Mouse (Mus musculus): ENCODE data around the gene Abcb6. TPM values are rescaled to one million over a fixed set of nuclear protein-coding genes. Genes with fewer than 3 reads are reported as not detected.

Abcb6 gene
- polyA plus RNA-seq, 1 experiment from 2014 or later, result 27.7 TPM

DNA sequence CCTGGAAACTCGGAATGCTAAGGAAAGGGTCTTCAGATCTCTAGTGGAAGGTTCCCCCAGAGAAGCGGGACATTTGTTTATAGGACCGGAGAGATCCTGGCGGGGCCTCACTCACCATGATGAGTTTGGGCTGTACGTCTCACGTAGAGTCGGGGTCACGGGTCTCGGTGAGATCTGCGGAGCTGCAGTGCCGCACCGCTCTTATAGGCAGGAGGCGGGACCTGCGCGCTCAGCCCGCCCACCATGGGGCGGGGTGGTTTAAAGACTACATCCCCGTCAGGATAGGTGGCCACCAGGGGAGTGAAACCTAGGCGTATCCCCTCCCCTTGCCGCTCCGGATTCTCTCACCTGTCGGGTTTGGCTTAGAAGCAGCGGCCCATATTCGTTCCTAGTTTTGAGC, 38.9 kb upstream of the Abcb6 start:
- Histone ChIP-seq H3K27ac (ENCODE audit: low read length) (peak overlapping the region; percentile 81), H3K36me3 (ENCODE audit: control insufficient read depth, insufficient read depth, low read length) (peaks cover 4% of the 10 kb centered on the region; the same call in 1 of the 2 replicates), H3K27me3 (ENCODE audit: control insufficient read depth, insufficient read depth, low read length) (peaks cover 3% of the 10 kb centered on the region; the same call in 1 of the 2 replicates), H3K9ac (ENCODE audit: low read length) (peak overlapping the region; percentile 77), H3K4me2 (ENCODE audit: low read depth, low read length) (peak overlapping the region; percentile 90), H3K9me3 (replicated peaks; ENCODE audit: control insufficient read depth, low read length) (no peaks in the 10 kb centered on the region), H3K4me3 (replicated peaks; ENCODE audit: low read length) (peak overlapping the region; percentile 66), H3K4me1 (ENCODE audit: control insufficient read depth, insufficient read depth, low read length) (peaks cover 10% of the 10 kb centered on the region)
- WGBS, result under 1% methylated on average over 24 of the region's 24 CpGs
- peak; percentile 91 for ATAC-seq (ENCODE audit: insufficient read depth, low FRiP score)

DNA sequence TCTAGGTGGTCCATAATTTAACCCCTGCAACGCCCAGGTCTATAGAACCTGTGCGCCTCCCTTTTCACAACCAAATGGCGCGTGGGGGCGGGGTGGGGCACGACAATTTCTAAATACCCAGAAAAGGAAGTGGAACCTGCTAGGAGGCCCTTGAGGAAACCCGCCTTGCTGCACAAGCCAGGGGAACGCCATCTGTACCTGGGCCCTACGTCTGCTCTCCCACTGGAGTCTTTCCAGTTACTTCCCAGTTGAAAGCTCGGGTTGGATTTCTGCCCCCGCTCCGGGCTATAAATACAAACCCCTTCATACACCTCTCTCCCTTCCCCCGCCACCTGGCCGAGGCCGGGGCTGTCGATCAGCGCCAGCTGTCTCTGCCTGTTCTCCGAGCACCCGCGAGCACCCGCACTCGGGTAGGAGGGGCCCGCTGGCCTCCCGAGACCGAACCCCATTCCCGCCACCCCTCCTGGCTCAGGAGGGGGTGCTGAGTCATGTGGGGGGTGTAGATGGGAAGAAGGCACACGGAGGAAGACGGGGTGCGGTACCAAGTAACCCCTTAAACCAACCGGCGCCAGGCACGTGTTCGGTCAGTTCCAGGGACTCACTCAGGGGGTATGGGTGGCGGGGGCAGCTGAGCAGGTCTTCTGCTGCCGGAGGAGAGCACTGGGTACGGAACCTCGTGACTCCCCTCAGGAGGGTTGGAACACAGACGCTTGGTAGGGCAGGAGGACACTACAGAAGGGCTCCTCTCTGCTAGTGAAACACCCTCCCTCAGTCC, 38.2 kb upstream of the Abcb6 start:
- H3K9me3 ChIP-seq (replicated peaks; ENCODE audit: control insufficient read depth, low read length), result no peaks in the 10 kb centered on the region
- peak overlapping the region; percentile 66 for H3K4me3 ChIP-seq (replicated peaks; ENCODE audit: low read length)
- H3K36me3 ChIP-seq (ENCODE audit: control insufficient read depth, insufficient read depth, low read length), result peaks cover 6% of the 10 kb centered on the region
- peaks cover 3% of the 10 kb centered on the region; the same call in 1 of the 2 replicates for H3K27me3 ChIP-seq (ENCODE audit: control insufficient read depth, insufficient read depth, low read length)
- H3K27ac ChIP-seq (ENCODE audit: low read length), result peak overlapping the region; percentile 81
- H3K4me1 ChIP-seq (ENCODE audit: control insufficient read depth, insufficient read depth, low read length), result peaks cover 14% of the 10 kb centered on the region
- H3K9ac ChIP-seq (ENCODE audit: low read length), result peak overlapping the region; percentile 77
- 1% methylated on average over 38 of the region's 38 CpGs for WGBS
- 0 out of 2 replicates have a peak, but pooled peaks have one; percentile 7 for ATAC-seq (ENCODE audit: insufficient read depth, low FRiP score)
- peak overlapping the region; percentile 90 for H3K4me2 ChIP-seq (ENCODE audit: low read depth, low read length)

DNA sequence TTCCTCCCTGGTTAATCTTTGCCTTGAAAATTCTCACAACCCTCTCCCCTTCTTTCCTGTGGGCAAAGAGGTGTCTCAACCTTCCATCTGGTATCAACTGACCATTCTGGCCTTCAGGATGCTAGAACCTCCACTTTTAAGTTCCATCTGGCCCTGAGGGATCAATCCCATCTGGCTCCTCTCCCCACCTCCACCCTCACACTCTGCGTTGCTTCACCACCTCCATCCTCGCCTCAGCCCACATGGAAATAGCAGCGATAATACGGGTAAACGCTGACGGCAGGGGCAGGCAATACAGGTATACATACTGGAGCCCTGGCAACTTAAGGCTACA, 37.7 kb upstream of the Abcb6 start:
- 2% methylated on average over 6 of the region's 6 CpGs for WGBS
- peaks cover 18% of the 10 kb centered on the region for H3K4me1 ChIP-seq (ENCODE audit: control insufficient read depth, insufficient read depth, low read length)
- peak overlapping the region; percentile 81 for H3K27ac ChIP-seq (ENCODE audit: low read length)
- peaks cover 3% of the 10 kb centered on the region; the same call in 1 of the 2 replicates for H3K27me3 ChIP-seq (ENCODE audit: control insufficient read depth, insufficient read depth, low read length)
- H3K36me3 ChIP-seq (ENCODE audit: control insufficient read depth, insufficient read depth, low read length), result peaks cover 9% of the 10 kb centered on the region
- H3K9me3 ChIP-seq (replicated peaks; ENCODE audit: control insufficient read depth, low read length), result no peaks in the 10 kb centered on the region
- H3K9ac ChIP-seq (ENCODE audit: low read length), result peak overlapping the region; percentile 77
- no peak for ATAC-seq (ENCODE audit: insufficient read depth, low FRiP score)
- H3K4me3 ChIP-seq (replicated peaks; ENCODE audit: low read length), result peak overlapping the region; percentile 66
- peak overlapping the region; percentile 90 for H3K4me2 ChIP-seq (ENCODE audit: low read depth, low read length)

DNA sequence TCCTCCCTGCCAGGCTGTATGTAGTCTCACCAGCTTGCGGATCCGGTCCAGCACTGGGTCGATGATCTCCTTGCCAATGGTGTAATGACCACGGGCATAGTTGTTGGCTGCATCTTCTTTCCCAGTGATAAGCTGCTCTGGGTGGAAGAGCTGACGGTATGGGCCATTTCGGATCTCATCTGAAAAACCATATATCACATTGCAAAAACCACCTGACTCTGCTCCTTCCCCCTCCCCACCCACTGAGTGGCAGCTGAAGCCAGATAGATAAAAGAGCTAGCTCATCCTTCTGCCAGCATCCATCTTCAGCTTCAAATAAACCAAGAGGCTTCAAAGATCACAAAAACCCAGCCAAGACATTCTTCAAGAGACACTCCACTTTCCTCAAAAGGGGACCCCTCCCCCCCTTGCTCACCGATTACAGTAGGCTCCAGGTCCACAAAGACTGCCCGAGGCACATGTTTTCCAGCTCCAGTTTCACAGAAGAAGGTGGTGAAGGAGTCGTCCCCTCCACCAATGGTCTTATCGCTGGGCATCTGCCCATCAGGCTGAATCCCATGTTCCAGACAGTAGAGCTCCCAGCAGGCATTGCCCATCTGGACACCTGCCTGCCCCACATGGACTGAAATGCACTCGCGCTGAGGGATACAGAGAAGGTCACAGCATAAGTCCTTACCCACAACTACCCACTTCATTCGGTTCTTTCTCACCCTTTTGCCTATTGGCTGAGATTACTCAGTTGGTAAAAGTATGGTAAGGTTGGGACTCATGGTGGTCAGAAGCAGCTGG, 36.8 kb upstream of the Abcb6 start:
- Histone ChIP-seq H3K4me1 (ENCODE audit: control insufficient read depth, insufficient read depth, low read length) (peaks cover 25% of the 10 kb centered on the region), H3K9ac (ENCODE audit: low read length) (no peak overlapping the region; the same call in 1 of the 2 replicates), H3K9me3 (replicated peaks; ENCODE audit: control insufficient read depth, low read length) (no peaks in the 10 kb centered on the region), H3K36me3 (ENCODE audit: control insufficient read depth, insufficient read depth, low read length) (peaks cover 9% of the 10 kb centered on the region), H3K27ac (ENCODE audit: low read length) (no peak overlapping the region), H3K4me3 (replicated peaks; ENCODE audit: low read length) (peak overlapping the region; percentile 66), H3K27me3 (ENCODE audit: control insufficient read depth, insufficient read depth, low read length) (peaks cover 3% of the 10 kb centered on the region; the same call in 1 of the 2 replicates), H3K4me2 (ENCODE audit: low read depth, low read length) (peak overlapping the region; percentile 90)
- 66% methylated on average over 13 of the region's 13 CpGs for WGBS
- no peak for ATAC-seq (ENCODE audit: insufficient read depth, low FRiP score)

DNA sequence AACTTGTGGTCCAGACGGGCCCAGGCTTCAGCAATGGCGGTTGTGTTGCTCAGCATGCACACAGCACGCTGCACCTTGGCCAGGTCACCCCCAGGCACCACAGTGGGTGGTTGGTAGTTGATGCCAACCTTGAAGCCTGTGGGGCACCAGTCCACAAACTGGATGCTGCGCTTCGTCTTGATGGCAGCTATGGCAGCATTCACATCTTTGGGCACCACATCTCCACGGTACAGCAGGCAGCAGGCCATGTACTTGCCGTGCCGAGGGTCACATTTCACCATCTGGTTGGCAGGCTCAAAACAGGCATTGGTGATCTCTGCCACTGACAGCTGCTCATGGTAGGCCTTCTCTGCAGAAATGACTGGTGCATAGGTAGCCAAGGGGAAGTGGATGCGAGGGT, 35.6 kb upstream of the Abcb6 start:
- Histone ChIP-seq H3K27ac (ENCODE audit: low read length) (peak overlapping the region; percentile 88), H3K4me1 (ENCODE audit: control insufficient read depth, insufficient read depth, low read length) (peaks cover 32% of the 10 kb centered on the region)
- no peak for ATAC-seq (ENCODE audit: insufficient read depth, low FRiP score)

DNA sequence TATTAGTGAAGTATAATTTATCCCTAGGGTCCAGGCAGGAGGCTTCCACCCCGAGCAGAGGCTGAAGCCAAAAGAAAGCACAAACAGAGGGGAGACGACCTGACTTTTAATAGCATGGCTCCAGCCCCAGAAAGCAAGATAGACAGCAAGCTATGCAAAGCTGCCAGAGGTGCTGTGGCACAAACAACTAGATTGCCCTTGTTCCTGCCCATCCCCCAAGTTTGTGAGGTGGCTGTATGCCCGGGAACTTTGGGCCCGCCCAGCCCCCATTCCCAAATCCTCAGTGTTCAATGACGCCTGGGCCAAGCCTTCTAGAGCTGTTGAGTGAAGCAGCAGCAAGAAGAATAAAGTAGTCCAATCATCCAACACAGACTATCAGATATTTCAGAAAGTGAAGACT, 34.7 kb upstream of the Abcb6 start:
- peak overlapping the region; percentile 17; the same call in 1 of the 2 replicates for H3K4me2 ChIP-seq (ENCODE audit: low read depth, low read length)
- no peaks in the 10 kb centered on the region for H3K9me3 ChIP-seq (replicated peaks; ENCODE audit: control insufficient read depth, low read length)
- peaks cover 36% of the 10 kb centered on the region for H3K4me1 ChIP-seq (ENCODE audit: control insufficient read depth, insufficient read depth, low read length)
- H3K4me3 ChIP-seq (replicated peaks; ENCODE audit: low read length), result no peak overlapping the region
- H3K27me3 ChIP-seq (ENCODE audit: control insufficient read depth, insufficient read depth, low read length), result no peaks in the 10 kb centered on the region; the same call in 1 of the 2 replicates
- no peak for ATAC-seq (ENCODE audit: insufficient read depth, low FRiP score)
- H3K27ac ChIP-seq (ENCODE audit: low read length), result peak overlapping the region; percentile 88
- peaks cover 9% of the 10 kb centered on the region for H3K36me3 ChIP-seq (ENCODE audit: control insufficient read depth, insufficient read depth, low read length)
- WGBS, result 47% methylated on average over 5 of the region's 5 CpGs
- H3K9ac ChIP-seq (ENCODE audit: low read length), result 0 out of 2 replicates have a peak overlapping the region, but pooled peaks have one; percentile 7

More for the DNA sequence above, 35.6 kb upstream of the Abcb6 start:
- Histone ChIP-seq H3K36me3 (ENCODE audit: control insufficient read depth, insufficient read depth, low read length) (peaks cover 9% of the 10 kb centered on the region), H3K9me3 (replicated peaks; ENCODE audit: control insufficient read depth, low read length) (no peaks in the 10 kb centered on the region), H3K9ac (ENCODE audit: low read length) (no peak overlapping the region), H3K27me3 (ENCODE audit: control insufficient read depth, insufficient read depth, low read length) (peaks cover 2% of the 10 kb centered on the region; the same call in 1 of the 2 replicates), H3K4me2 (ENCODE audit: low read depth, low read length) (no peak overlapping the region), H3K4me3 (replicated peaks; ENCODE audit: low read length) (no peak overlapping the region)
- WGBS, result 94% methylated on average over 9 of the region's 9 CpGs

DNA sequence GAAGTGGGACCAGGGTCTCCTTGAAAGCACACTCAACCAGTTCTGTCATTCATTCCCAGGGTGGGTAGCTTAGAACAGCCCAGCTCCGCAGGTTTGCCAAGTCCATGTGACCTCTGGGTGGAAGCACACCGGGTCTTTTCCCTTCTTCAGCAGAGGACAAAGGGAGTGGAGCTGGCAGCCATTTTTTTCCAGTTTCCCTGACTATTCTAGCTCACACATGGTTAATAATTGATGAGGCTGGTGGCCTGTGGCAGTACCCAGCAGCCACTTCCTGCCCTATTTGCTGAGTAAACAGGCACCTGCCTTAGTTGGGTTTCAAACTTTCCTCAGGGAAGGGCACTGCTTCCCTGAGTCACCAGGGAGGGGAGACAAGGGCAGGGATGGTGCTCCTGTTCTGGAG, 34.2 kb upstream of the Abcb6 start:
- peak; percentile 68 for ATAC-seq (ENCODE audit: insufficient read depth, low FRiP score)
- no peak overlapping the region for H3K4me3 ChIP-seq (replicated peaks; ENCODE audit: low read length)
- WGBS, result 67% methylated on average over 2 of the region's 2 CpGs
- no peaks in the 10 kb centered on the region for H3K9me3 ChIP-seq (replicated peaks; ENCODE audit: control insufficient read depth, low read length)
- H3K4me1 ChIP-seq (ENCODE audit: control insufficient read depth, insufficient read depth, low read length), result peaks cover 37% of the 10 kb centered on the region
- H3K9ac ChIP-seq (ENCODE audit: low read length), result 0 out of 2 replicates have a peak overlapping the region, but pooled peaks have one; percentile 7
- H3K27me3 ChIP-seq (ENCODE audit: control insufficient read depth, insufficient read depth, low read length), result no peaks in the 10 kb centered on the region
- H3K4me2 ChIP-seq (ENCODE audit: low read depth, low read length), result 0 out of 2 replicates have a peak overlapping the region, but pooled peaks have one; percentile 16
- peak overlapping the region; percentile 88 for H3K27ac ChIP-seq (ENCODE audit: low read length)
- peaks cover 9% of the 10 kb centered on the region for H3K36me3 ChIP-seq (ENCODE audit: control insufficient read depth, insufficient read depth, low read length)

DNA sequence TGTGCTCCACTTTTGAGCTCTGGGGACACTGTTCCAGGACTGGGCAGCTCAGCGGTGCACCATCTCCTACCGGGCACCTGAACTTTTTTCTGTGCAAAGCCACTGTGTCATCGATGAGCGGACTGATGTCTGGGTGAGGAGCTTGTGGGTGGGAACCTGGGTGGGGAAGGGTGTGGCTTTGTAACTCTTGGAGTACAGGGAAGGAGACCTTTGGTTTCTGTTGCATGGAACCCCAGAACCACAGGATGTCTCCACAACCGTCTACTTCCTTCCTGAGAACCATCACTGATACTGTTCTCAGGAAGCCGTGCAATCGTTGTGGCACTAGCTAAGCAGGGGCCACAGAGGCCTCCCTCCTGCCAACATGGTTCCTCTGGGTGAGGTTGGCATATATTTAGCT, 32.9 kb upstream of the Abcb6 start:
- Histone ChIP-seq H3K4me1 (ENCODE audit: control insufficient read depth, insufficient read depth, low read length) (peaks cover 37% of the 10 kb centered on the region), H3K4me3 (replicated peaks; ENCODE audit: low read length) (no peak overlapping the region), H3K27ac (ENCODE audit: low read length) (peak overlapping the region; percentile 88; the same call in 1 of the 2 replicates), H3K9me3 (replicated peaks; ENCODE audit: control insufficient read depth, low read length) (no peaks in the 10 kb centered on the region), H3K36me3 (ENCODE audit: control insufficient read depth, insufficient read depth, low read length) (peaks cover 9% of the 10 kb centered on the region), H3K4me2 (ENCODE audit: low read depth, low read length) (no peak overlapping the region), H3K27me3 (ENCODE audit: control insufficient read depth, insufficient read depth, low read length) (no peaks in the 10 kb centered on the region), H3K9ac (ENCODE audit: low read length) (no peak overlapping the region)
- no peak for ATAC-seq (ENCODE audit: insufficient read depth, low FRiP score)
- WGBS, result 78% methylated on average over 7 of the region's 7 CpGs

DNA sequence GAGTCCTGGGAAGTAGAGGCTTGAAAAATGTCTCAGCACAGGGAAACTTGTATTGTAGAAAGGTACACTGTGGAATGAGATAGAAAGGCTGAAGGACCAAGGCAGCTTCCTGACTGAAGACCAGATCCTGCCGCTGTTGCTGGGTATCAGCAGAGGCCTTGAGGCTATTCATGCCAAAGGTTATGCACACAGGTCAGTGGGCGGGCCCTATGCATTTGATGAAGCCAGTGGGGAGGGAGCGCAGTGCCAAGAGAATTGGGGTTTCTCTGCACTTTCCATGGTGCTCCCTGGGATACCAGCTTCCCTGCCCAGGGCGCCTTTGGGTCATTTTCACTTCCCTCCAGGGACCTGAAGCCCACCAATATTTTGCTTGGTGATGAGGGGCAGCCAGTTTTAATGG, 32.4 kb upstream of the Abcb6 start:
- Histone ChIP-seq H3K9ac (ENCODE audit: low read length) (no peak overlapping the region), H3K27me3 (ENCODE audit: control insufficient read depth, insufficient read depth, low read length) (no peaks in the 10 kb centered on the region), H3K9me3 (replicated peaks; ENCODE audit: control insufficient read depth, low read length) (no peaks in the 10 kb centered on the region), H3K27ac (ENCODE audit: low read length) (no peak overlapping the region), H3K4me1 (ENCODE audit: control insufficient read depth, insufficient read depth, low read length) (peaks cover 37% of the 10 kb centered on the region), H3K4me2 (ENCODE audit: low read depth, low read length) (no peak overlapping the region), H3K4me3 (replicated peaks; ENCODE audit: low read length) (no peak overlapping the region), H3K36me3 (ENCODE audit: control insufficient read depth, insufficient read depth, low read length) (peaks cover 9% of the 10 kb centered on the region)
- ATAC-seq (ENCODE audit: insufficient read depth, low FRiP score), result no peak
- 72% methylated on average over 4 of the region's 4 CpGs for WGBS
